Mouse (Mus musculus) testis, adult 2 months (tissue): Measurements from ENCODE around the gene Lin37. TPM values are rescaled to one million over a fixed set of nuclear protein-coding genes. Genes with fewer than 3 reads are reported as not detected.

Source experiments
- H3K27ac ChIP-seq: fragments of 200-500 bp; 2 replicates; pipeline ENCODE4 v1.5.1; 2012; ENCODE audit warnings: low read depth, low read length; ENCODE audit not compliant: control insufficient read depth, insufficient read depth
- H3K27me3 ChIP-seq: fragments of 200-500 bp; 2 replicates; pipeline ENCODE4 v1.6.1; 2012; ENCODE audit warnings: mild to moderate bottlenecking, low read length, moderate library complexity; ENCODE audit not compliant: control insufficient read depth, insufficient read depth
- H3K36me3 ChIP-seq: fragments of 200-500 bp; 2 replicates; pipeline ENCODE4 v1.6.1; 2012; ENCODE audit warnings: mild to moderate bottlenecking, low read length; ENCODE audit not compliant: control insufficient read depth, insufficient read depth
- H3K4me1 ChIP-seq: fragments of 200-500 bp; 2 replicates; pipeline ENCODE4 v1.6.1; 2012; ENCODE audit warnings: low read length; ENCODE audit not compliant: control insufficient read depth, insufficient read depth
- H3K4me3 ChIP-seq: fragments of 200-500 bp; 2 replicates; pipeline ENCODE4 v1.5.1; 2012; ENCODE audit warnings: low read depth, mild to moderate bottlenecking, low read length, moderate library complexity, mixed read lengths; ENCODE audit not compliant: control insufficient read depth
- CTCF ChIP-seq: fragments of 200-500 bp; IDR thresholded peaks from 2 replicates; pipeline ENCODE4 v1.5.1; 2012; ENCODE audit warnings: low read depth, mild to moderate bottlenecking, inconsistent platforms, low read length, moderate library complexity; ENCODE audit not compliant: control insufficient read depth, insufficient read depth, insufficient replicate concordance
- POLR2A ChIP-seq: fragments of 200-500 bp; IDR thresholded peaks from 2 replicates; pipeline ENCODE4 v1.6.1; 2012; ENCODE audit warnings: low read depth, mild to moderate bottlenecking, inconsistent platforms, low read length, moderate library complexity; ENCODE audit not compliant: control insufficient read depth
- polyA plus RNA-seq: library from polyadenylated mRNA; depleted of rRNA; stranded (reverse); fragments of >200 nt; gene quantifications from 2 replicates; pipeline ENCODE4 v1.2.3, GENCODE M21; 2012

Gene Lin37
- polyA plus RNA-seq, 1 experiment, result 47.0 TPM

- Histone ChIP-seq H3K27me3 (no peaks in the 10 kb centered on the region), H3K27ac (peak within 1 kb of the TSS; percentile 100)
Measured at GRCm38 (mm10) chr7:30598786-30599185, 39.1 kb upstream of the Lin37 start, which contains the start of gene Zbtb32. Gene Zbtb32 (minus strand): TSS chr7:30598909.

GRCm38 (mm10) chr7:30596811-30597210 lies 37.2 kb upstream of the Lin37 start:
- TF ChIP-seq CTCF, result no peak
- TF ChIP-seq POLR2A, result no peak
- H3K27ac ChIP-seq, result no peak overlapping the region
- H3K4me1 ChIP-seq, result peaks cover 25% of the 10 kb centered on the region
- no peaks in the 10 kb centered on the region for H3K27me3 ChIP-seq
- H3K36me3 ChIP-seq, result peaks cover 2% of the 10 kb centered on the region
- H3K4me3 ChIP-seq, result peak overlapping the region; percentile 97

More at GRCm38 (mm10) chr7:30598786-30599185, 39.1 kb upstream of the Lin37 start, which contains the start of gene Zbtb32:
- H3K4me1 ChIP-seq, result peaks cover 20% of the 10 kb centered on the region
- TF ChIP-seq CTCF (no peak), POLR2A (peak; percentile 90; the same call in 1 of the 2 replicates)
- H3K4me3 ChIP-seq, result peak within 1 kb of the TSS; percentile 97
- peaks cover 2% of the 10 kb centered on the region for H3K36me3 ChIP-seq

GRCm38 (mm10) chr7:30596093-30596492 lies 36.5 kb upstream of the Lin37 start:
- Histone ChIP-seq H3K4me3 (peak overlapping the region; percentile 52), H3K27me3 (no peaks in the 10 kb centered on the region)
- no peak for TF ChIP-seq CTCF
- no peak for TF ChIP-seq POLR2A

GRCm38 (mm10) chr7:30594510-30595024 lies 34.9 kb upstream of the Lin37 start:
- H3K36me3 ChIP-seq, result peaks cover 2% of the 10 kb centered on the region
- peak overlapping the region; percentile 62 for H3K4me3 ChIP-seq
- no peak for TF ChIP-seq POLR2A
- TF ChIP-seq CTCF, result no peak
- no peaks in the 10 kb centered on the region for H3K27me3 ChIP-seq
- H3K27ac ChIP-seq, result no peak overlapping the region
- peaks cover 27% of the 10 kb centered on the region for H3K4me1 ChIP-seq

More at GRCm38 (mm10) chr7:30596093-30596492, 36.5 kb upstream of the Lin37 start:
- Histone ChIP-seq H3K36me3 (peaks cover 2% of the 10 kb centered on the region), H3K4me1 (peaks cover 28% of the 10 kb centered on the region), H3K27ac (no peak overlapping the region)

- Histone ChIP-seq H3K27ac (no peak overlapping the region), H3K36me3 (peaks cover 2% of the 10 kb centered on the region), H3K4me1 (peaks cover 25% of the 10 kb centered on the region), H3K27me3 (no peaks in the 10 kb centered on the region), H3K4me3 (peak overlapping the region; percentile 77)
- TF ChIP-seq CTCF (no peak), POLR2A (no peak)
Measured at GRCm38 (mm10) chr7:30593579-30594509, 34.2 kb upstream of the Lin37 start.

GRCm38 (mm10) chr7:30592772-30593423 lies 33.3 kb upstream of the Lin37 start:
- H3K36me3 ChIP-seq, result no peaks in the 10 kb centered on the region; the same call in none of the 2 replicates
- H3K4me3 ChIP-seq, result peak overlapping the region; percentile 77
- TF ChIP-seq POLR2A (no peak), CTCF (no peak)
- peak overlapping the region; percentile 19; the same call in 1 of the 2 replicates for H3K27ac ChIP-seq
- no peaks in the 10 kb centered on the region for H3K27me3 ChIP-seq
- peaks cover 27% of the 10 kb centered on the region for H3K4me1 ChIP-seq

- H3K27me3 ChIP-seq, result no peaks in the 10 kb centered on the region
- H3K36me3 ChIP-seq, result no peaks in the 10 kb centered on the region; the same call in 1 of the 2 replicates
- peak overlapping the region; percentile 88 for H3K4me3 ChIP-seq
- peaks cover 33% of the 10 kb centered on the region for H3K4me1 ChIP-seq
- no peak for TF ChIP-seq POLR2A
- TF ChIP-seq CTCF, result no peak
- peak overlapping the region; percentile 10; the same call in 1 of the 2 replicates for H3K27ac ChIP-seq
Measured at GRCm38 (mm10) chr7:30591605-30591951, 31.9 kb upstream of the Lin37 start.
